Mouse (Mus musculus) limb, embryonic 14.5 days (tissue): ENCODE data around the gene Gnaz. TPM values are rescaled to one million over a fixed set of nuclear protein-coding genes. Genes with fewer than 3 reads are reported as not detected.
A peak's percentile ranks its signal among the peaks of the same experiment; 100 is the strongest.

ENCODE experiments used
- ATAC-seq: fragments of 200-750 bp; cut with Nextera tagmentation; 2 replicates; pipeline ENCODE4 v1.8.0; 2017; ENCODE audit warnings: low read depth, moderate number of reproducible peaks, moderate TSS enrichment; ENCODE audit not compliant: low FRiP score
- DNase-seq: peaks from one replicate; pipeline ENCODE4 v3.0.0-alpha.2; 2015; ENCODE audit warnings: low spot score
- H3K27ac ChIP-seq: fragments of 300-500 bp; sonication (generic); replicated peaks from 2 replicates; pipeline ENCODE4 v1.5.1; 2014; ENCODE audit warnings: low read depth, mild to moderate bottlenecking, low read length, moderate library complexity, mixed read lengths
- H3K27me3 ChIP-seq: fragments of 300-500 bp; sonication (generic); 2 replicates; pipeline ENCODE4 v1.6.1; 2014; ENCODE audit warnings: low read length, mixed read lengths; ENCODE audit not compliant: control insufficient read depth, insufficient read depth
- H3K36me3 ChIP-seq: fragments of 300-500 bp; sonication (generic); 2 replicates; pipeline ENCODE4 v1.6.1; 2014; ENCODE audit warnings: mild to moderate bottlenecking, low read length, moderate library complexity, mixed read lengths; ENCODE audit not compliant: control insufficient read depth, insufficient read depth
- H3K4me1 ChIP-seq: fragments of 300-500 bp; sonication (generic); 2 replicates; pipeline ENCODE4 v1.6.1; 2014; ENCODE audit warnings: antibody characterized with exemption, low read length, mixed read lengths; ENCODE audit not compliant: control insufficient read depth, insufficient read depth
- H3K4me2 ChIP-seq: fragments of 300-500 bp; sonication (generic); replicated peaks from 2 replicates; pipeline ENCODE4 v1.6.1; 2014; ENCODE audit warnings: low read depth, mild to moderate bottlenecking, low read length, moderate library complexity; ENCODE audit not compliant: severe bottlenecking
- H3K4me3 ChIP-seq: fragments of 300-500 bp; sonication (generic); replicated peaks from 2 replicates; pipeline ENCODE4 v1.5.1; 2014; ENCODE audit warnings: low read length
- H3K9ac ChIP-seq: fragments of 300-500 bp; sonication (generic); 2 replicates; pipeline ENCODE4 v1.6.1; 2014; ENCODE audit warnings: mild to moderate bottlenecking, low read depth, low read length, moderate library complexity; ENCODE audit not compliant: severe bottlenecking
- H3K9me3 ChIP-seq: fragments of 300-500 bp; sonication (generic); 2 replicates; pipeline ENCODE4 v1.6.1; 2016; ENCODE audit warnings: low read length; ENCODE audit not compliant: control insufficient read depth
- POLR2A ChIP-seq: fragments of 200-500 bp; IDR thresholded peaks from 2 replicates; pipeline ENCODE4 v1.8.0; 2012; ENCODE audit warnings: inconsistent platforms, mild to moderate bottlenecking, moderate library complexity, borderline replicate concordance; ENCODE audit not compliant: insufficient read depth, insufficient read length; ENCODE audit errors: extremely low read depth
- WGBS: fragments of 180-500 bp; shearing (Covaris S2); extraction: QIAGEN DNeasy Blood & Tissue Kit; methylation state at CpG from one replicate; pipeline ENCODE4 v1.1.7; 2014; 5-methylcytosine and 5-hydroxymethylcytosine counted together
- polyA plus RNA-seq, 2 experiments: library from polyadenylated mRNA; depleted of rRNA in 1 of 2; stranded (reverse) in 1 of 2; unstranded in 1 of 2; fragments of >200 nt; fragmentation: Nextera tagmentation in 1 of 2; extraction: Ambion mirVana in 1 of 2; gene quantifications; 2 replicates each; pipeline versions ENCODE4 v1.2.1 to v1.2.3; 2012 to 2014

Gnaz gene
- polyA plus RNA-seq, 2 experiments, result 2.1 to 2.9 TPM

DNA sequence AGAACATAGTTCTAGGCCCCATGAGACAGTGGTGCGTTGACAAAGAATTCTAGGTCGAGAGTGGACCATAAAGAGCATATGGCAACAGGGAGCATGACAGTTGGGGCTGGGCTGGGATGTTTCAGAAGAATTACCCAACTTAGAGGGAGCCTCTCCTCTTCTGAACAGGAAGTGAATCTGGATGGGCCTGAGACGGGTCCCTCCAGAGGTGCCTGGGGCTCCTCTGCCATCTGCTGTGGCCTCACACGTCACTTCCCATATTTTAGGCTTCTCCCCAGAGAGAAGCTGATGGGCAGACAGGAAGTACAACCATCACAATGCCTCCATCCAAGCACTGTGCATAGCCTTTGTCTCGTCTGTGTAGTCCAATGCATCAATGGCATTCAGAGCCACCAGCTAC, 88.7 kb downstream of the Gnaz start:
- WGBS, result 52% methylated on average over 5 of the region's 5 CpGs
- no peak overlapping the region for H3K27ac ChIP-seq
- TF ChIP-seq POLR2A, result no peak
- DNase-seq (no peak), ATAC-seq (no peak)
- H3K9me3 ChIP-seq, result no peaks in the 10 kb centered on the region
- no peak overlapping the region for H3K9ac ChIP-seq
- H3K4me1 ChIP-seq, result peaks cover 7% of the 10 kb centered on the region; the same call in 1 of the 2 replicates
- H3K27me3 ChIP-seq, result no peaks in the 10 kb centered on the region
- no peak overlapping the region for H3K4me3 ChIP-seq
- no peaks in the 10 kb centered on the region for H3K36me3 ChIP-seq
- H3K4me2 ChIP-seq, result no peak overlapping the region

DNA sequence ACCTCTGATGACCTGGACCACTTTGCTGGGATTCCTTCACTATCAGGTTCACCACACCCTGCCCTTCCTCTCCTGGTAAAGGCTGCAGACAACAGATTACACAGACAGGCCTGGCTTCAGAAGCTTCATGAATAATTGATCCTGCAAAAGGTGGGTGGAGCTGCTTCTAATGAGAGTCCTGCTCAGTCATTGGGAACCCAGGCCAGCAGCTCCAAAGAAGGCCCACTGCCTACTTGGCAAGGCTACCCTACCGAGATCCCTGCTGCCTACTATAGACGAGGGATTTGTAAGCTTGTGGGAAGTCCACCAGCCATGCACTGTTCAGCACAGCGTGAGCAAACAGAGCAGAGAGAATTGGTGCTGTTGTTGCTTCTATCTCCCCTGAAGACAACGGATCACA, 89.3 kb downstream of the Gnaz start:
- no peaks in the 10 kb centered on the region for H3K36me3 ChIP-seq
- H3K27me3 ChIP-seq, result no peaks in the 10 kb centered on the region
- DNase-seq (no peak), ATAC-seq (no peak)
- WGBS, result 34% methylated on average over 4 of the region's 4 CpGs
- H3K9ac ChIP-seq, result no peak overlapping the region
- no peak overlapping the region for H3K4me2 ChIP-seq
- no peak for TF ChIP-seq POLR2A
- H3K27ac ChIP-seq, result no peak overlapping the region
- H3K4me3 ChIP-seq, result no peak overlapping the region
- peaks cover 7% of the 10 kb centered on the region; the same call in 1 of the 2 replicates for H3K4me1 ChIP-seq
- no peaks in the 10 kb centered on the region for H3K9me3 ChIP-seq

DNA sequence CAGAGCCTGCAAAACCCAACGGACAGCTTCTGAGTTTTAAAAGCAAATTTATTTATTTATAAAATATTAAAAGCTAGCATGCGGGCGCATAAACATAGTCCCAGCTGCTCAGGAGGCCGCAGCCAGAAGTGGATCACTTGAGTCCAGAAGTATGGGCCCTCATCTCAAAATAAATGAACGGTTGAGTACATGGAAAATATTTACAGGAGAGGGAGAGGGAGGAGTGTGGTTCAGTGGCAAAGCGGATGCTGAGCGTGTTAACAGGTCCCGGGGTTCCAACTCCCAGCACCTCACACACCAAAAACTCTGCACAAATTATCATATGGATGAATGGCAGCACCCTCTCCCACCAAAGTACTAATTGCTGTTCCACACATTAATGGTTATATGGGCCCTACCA, 91.4 kb downstream of the Gnaz start:
- Histone ChIP-seq H3K4me2 (no peak overlapping the region), H3K9me3 (no peaks in the 10 kb centered on the region), H3K4me3 (no peak overlapping the region), H3K4me1 (peaks cover 24% of the 10 kb centered on the region), H3K27ac (no peak overlapping the region), H3K9ac (no peak overlapping the region), H3K36me3 (no peaks in the 10 kb centered on the region), H3K27me3 (no peaks in the 10 kb centered on the region)
- ATAC-seq (no peak), DNase-seq (no peak)
- 77% methylated on average over 8 of the region's 8 CpGs for WGBS
- TF ChIP-seq POLR2A, result no peak

DNA sequence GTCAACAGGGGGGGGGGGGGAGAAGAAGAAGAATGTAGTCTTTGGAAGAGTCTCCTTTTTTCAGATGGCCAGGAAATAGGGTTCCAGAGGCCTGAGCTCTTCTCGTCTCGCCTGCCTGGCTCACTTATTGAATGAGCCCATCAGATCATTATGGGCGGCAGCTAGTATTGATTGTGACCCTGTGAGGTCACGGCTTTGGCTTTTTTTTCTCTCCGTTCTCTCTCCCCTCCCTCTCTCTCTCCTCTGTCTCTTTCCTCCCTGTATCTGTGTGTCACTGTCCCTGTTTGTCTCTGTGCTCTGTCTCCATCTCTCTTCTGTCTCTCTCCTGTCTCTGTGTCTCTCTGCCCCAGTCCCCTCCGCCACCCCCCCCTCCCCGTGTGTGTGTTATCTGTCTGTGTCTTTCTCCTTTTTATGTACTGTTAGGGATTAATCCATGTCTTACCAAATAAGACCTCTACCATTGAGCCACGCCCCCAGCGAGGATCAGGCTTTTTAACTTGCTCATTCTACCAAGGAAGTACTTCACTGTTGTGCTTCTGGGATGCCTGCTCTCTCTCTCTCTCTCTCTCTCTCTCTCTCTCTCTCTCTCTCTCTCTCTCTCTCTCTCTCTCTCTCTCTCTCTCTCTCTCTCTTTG, 91.9 kb downstream of the Gnaz start:
- no peak for ATAC-seq
- no peak for DNase-seq
- no peaks in the 10 kb centered on the region for H3K36me3 ChIP-seq
- H3K9ac ChIP-seq, result no peak overlapping the region
- H3K27ac ChIP-seq, result no peak overlapping the region
- H3K4me1 ChIP-seq, result peaks cover 29% of the 10 kb centered on the region
- 46% methylated on average over 9 of the region's 9 CpGs for WGBS
- H3K4me2 ChIP-seq, result no peak overlapping the region; the same call in 1 of the 2 replicates
- no peak overlapping the region for H3K4me3 ChIP-seq
- H3K9me3 ChIP-seq, result no peaks in the 10 kb centered on the region
- H3K27me3 ChIP-seq, result no peaks in the 10 kb centered on the region
- TF ChIP-seq POLR2A, result no peak

DNA sequence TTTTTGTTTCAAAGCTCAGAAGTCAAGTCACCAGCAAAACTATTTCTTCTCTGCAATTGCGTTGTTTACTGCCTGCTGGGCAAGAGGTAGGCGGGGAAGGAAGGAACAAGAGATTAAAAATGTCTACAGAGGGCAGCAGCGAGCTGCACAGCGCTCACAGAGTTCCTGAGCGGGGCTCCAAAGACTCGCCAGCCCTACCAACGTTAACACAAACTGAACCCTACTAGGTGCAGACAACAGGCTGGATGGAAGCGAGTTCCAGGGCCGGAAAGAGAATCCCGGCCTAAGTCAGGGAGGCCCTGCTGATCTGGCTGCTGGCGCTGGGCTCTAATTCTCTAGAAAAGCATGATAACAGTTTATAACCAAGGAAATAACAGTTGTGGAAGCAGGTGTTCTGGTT, 92.4 kb downstream of the Gnaz start:
- DNase-seq, result peak; percentile 89
- H3K4me2 ChIP-seq, result peak overlapping the region; percentile 86; the same call in 1 of the 2 replicates
- no peak overlapping the region for H3K27ac ChIP-seq
- H3K4me1 ChIP-seq, result peaks cover 30% of the 10 kb centered on the region
- ATAC-seq, result peak; percentile 25; the same call in 1 of the 2 replicates
- H3K4me3 ChIP-seq, result 0 out of 2 replicates have a peak overlapping the region, but pooled peaks have one; percentile 92
- no peak overlapping the region for H3K9ac ChIP-seq
- H3K27me3 ChIP-seq, result no peaks in the 10 kb centered on the region
- H3K9me3 ChIP-seq, result no peaks in the 10 kb centered on the region
- TF ChIP-seq POLR2A, result no peak
- 2% methylated on average over 11 of the region's 11 CpGs for WGBS
- peaks cover under 1% of the 10 kb centered on the region; the same call in 1 of the 2 replicates for H3K36me3 ChIP-seq
